Mouse (Mus musculus): ENCODE results near the gene Rbbp8nl. TPM values are rescaled to one million over a fixed set of nuclear protein-coding genes. Genes with fewer than 3 reads are reported as not detected.

The Rbbp8nl gene
- total and polyA plus RNA-seq, 3 experiments = not detected

GRCm38 (mm10) chr2:180267955-180268354, 21.7 kb downstream of the Rbbp8nl start:
- Histone ChIP-seq H3K27ac (ENCODE audit: control insufficient read depth, low read depth, low read length) (no peak overlapping the region), H3K4me1 (ENCODE audit: control insufficient read depth in 1 of 2, insufficient read depth in 2 of 2, low read length in 2 of 2) (peaks cover 0 to 3% of the 10 kb centered on the region in 2 experiments; a peak in 2 of 4 replicates), H3K9ac (ENCODE audit: control insufficient read depth, low read depth, low read length, poor library complexity, severe bottlenecking) (no peak overlapping the region), H3K36me3 (ENCODE audit: control insufficient read depth in 1 of 2, insufficient read depth in 2 of 2, low read length in 2 of 2) (peaks cover 0 to 1% of the 10 kb centered on the region in 2 experiments; a peak in 1 of 4 replicates), H3K9me3 (replicated peaks; ENCODE audit: insufficient read depth, low read length) (no peaks in the 10 kb centered on the region), H3K79me2 (ENCODE audit: control insufficient read depth, insufficient read depth, low read length, poor library complexity) (peaks cover 6% of the 10 kb centered on the region), H3K4me3 (ENCODE audit: control insufficient read depth in 1 of 2, insufficient read depth in 1 of 2, low read depth in 2 of 2, low read length in 2 of 2) (no peak overlapping the region), H3K27me3 (ENCODE audit: control insufficient read depth in 1 of 2, insufficient read depth in 2 of 2, low read length in 2 of 2) (no peaks in the 10 kb centered on the region)
- no peak for DNase-seq (ENCODE audit: low read depth, low spot score)
- TF ChIP-seq NELFE (IDR thresholded peaks at IDR 0.05; ENCODE audit: low read depth, low read length) (no peak), MYC (IDR thresholded peaks at IDR 0.05; ENCODE audit: low read depth, low read length) (no peak), SIN3A (IDR thresholded peaks at IDR 0.05; ENCODE audit: low read length) (no peak), GABPA (IDR thresholded peaks at IDR 0.05; ENCODE audit: low read depth, low read length) (no peak)

DNA sequence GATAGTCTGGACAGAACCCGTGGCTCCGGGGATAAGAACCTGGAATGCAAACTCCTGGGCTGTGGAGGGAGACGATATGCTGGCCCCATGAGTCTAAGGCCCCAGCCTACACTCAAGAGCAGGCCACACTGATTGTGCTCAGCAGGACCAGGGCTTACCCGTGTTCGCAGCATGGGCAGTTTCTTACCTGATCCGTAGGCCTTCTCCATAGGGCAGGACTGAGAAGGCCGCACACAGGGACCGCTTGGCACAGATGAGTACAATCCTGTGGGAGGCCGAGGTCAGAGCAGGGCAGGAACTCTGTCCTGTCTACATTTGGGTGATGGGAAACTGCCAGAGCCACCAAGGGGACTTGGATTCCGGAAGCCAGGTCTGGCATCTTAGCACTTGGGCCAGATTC, 26.8 kb downstream of the Rbbp8nl start:
- no peak for DNase-seq (ENCODE audit: low read depth, low spot score)
- Histone ChIP-seq H3K36me3 (ENCODE audit: control insufficient read depth in 1 of 2, insufficient read depth in 2 of 2, low read length in 2 of 2) (peaks cover 5 to 9% of the 10 kb centered on the region in 2 experiments), H3K4me3 (ENCODE audit: control insufficient read depth in 1 of 2, insufficient read depth in 1 of 2, low read depth in 2 of 2, low read length in 2 of 2) (no peak overlapping the region)

DNA sequence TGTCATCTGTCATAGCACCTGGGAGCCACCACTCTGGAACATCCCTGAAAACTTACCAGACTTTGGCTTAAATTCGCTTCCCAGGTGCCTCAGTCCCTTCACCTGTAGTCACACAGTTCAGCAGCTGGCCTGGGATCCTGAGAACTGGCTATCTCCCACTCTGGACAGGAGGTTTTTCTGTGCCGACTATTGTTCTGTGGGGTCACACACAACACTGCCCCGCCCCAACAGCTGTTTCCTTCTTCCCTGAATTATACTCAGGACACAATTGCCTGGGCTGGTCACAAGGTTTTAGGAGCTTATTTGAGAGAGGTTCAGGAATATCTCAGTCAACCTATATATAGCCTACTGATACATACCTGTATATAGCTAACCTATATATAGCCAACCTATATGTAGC, 27.2 kb downstream of the Rbbp8nl start:
- DNase-seq (ENCODE audit: low read depth, low spot score) = no peak
- H3K4me3 ChIP-seq (ENCODE audit: control insufficient read depth in 1 of 2, insufficient read depth in 1 of 2, low read depth in 2 of 2, low read length in 2 of 2) = no peak overlapping the region
- no peaks in the 10 kb centered on the region for H3K9me3 ChIP-seq (replicated peaks; ENCODE audit: insufficient read depth, low read length)
- no peaks in the 10 kb centered on the region for H3K27me3 ChIP-seq (ENCODE audit: control insufficient read depth in 1 of 2, insufficient read depth in 2 of 2, low read length in 2 of 2)
- no peak overlapping the region for H3K27ac ChIP-seq (ENCODE audit: control insufficient read depth, low read depth, low read length)
- no peaks in the 10 kb centered on the region; a peak in 1 of 4 replicates for H3K4me1 ChIP-seq (ENCODE audit: control insufficient read depth in 1 of 2, insufficient read depth in 2 of 2, low read length in 2 of 2)
- TF ChIP-seq TBP (IDR thresholded peaks at IDR 0.05; ENCODE audit: low read depth, low read length) (no peak), GATA1 (IDR thresholded peaks at IDR 0.05; ENCODE audit: low read depth, low read length) (no peak), POLR2AphosphoS2 (IDR thresholded peaks at IDR 0.05; ENCODE audit: low read length) (no peak), USF2 (IDR thresholded peaks at IDR 0.05; ENCODE audit: borderline replicate concordance in 1 of 2, insufficient read depth in 1 of 2, low read depth in 1 of 2, low read length in 2 of 2) (no peak), MAX (IDR thresholded peaks at IDR 0.05; ENCODE audit: low read length) (no peak), BHLHE40 (IDR thresholded peaks at IDR 0.05; ENCODE audit: borderline replicate concordance, low read depth, low read length) (no peak), SIN3A (IDR thresholded peaks at IDR 0.05; ENCODE audit: low read length) (no peak), POLR2A (IDR thresholded peaks at IDR 0.05; ENCODE audit: control insufficient read depth in 1 of 2, insufficient read depth in 1 of 2, low read depth in 1 of 2, low read length in 2 of 2, poor library complexity in 1 of 2) (no peak), CTCF (IDR thresholded peaks at IDR 0.05 in 2 of 3, conservative IDR thresholded peaks at IDR 0.05 in 1 of 3; ENCODE audit: control insufficient read depth in 1 of 3, insufficient read depth in 1 of 3, low read depth in 2 of 3, low read length in 3 of 3, poor library complexity in 1 of 3, severe bottlenecking in 1 of 3) (no peak)
- H3K9ac ChIP-seq (ENCODE audit: control insufficient read depth, low read depth, low read length, poor library complexity, severe bottlenecking) = no peak overlapping the region
- peaks cover 6 to 9% of the 10 kb centered on the region in 2 experiments for H3K36me3 ChIP-seq (ENCODE audit: control insufficient read depth in 1 of 2, insufficient read depth in 2 of 2, low read length in 2 of 2)
- peaks cover 13% of the 10 kb centered on the region for H3K79me2 ChIP-seq (ENCODE audit: control insufficient read depth, insufficient read depth, low read length, poor library complexity)

More for the DNA sequence above, 26.8 kb downstream of the Rbbp8nl start:
- Histone ChIP-seq H3K9ac (ENCODE audit: control insufficient read depth, low read depth, low read length, poor library complexity, severe bottlenecking) (no peak overlapping the region), H3K79me2 (ENCODE audit: control insufficient read depth, insufficient read depth, low read length, poor library complexity) (peaks cover 8% of the 10 kb centered on the region), H3K9me3 (replicated peaks; ENCODE audit: insufficient read depth, low read length) (no peaks in the 10 kb centered on the region), H3K27ac (ENCODE audit: control insufficient read depth, low read depth, low read length) (no peak overlapping the region), H3K4me1 (ENCODE audit: control insufficient read depth in 1 of 2, insufficient read depth in 2 of 2, low read length in 2 of 2) (no peaks in the 10 kb centered on the region; a peak in 1 of 4 replicates), H3K27me3 (ENCODE audit: control insufficient read depth in 1 of 2, insufficient read depth in 2 of 2, low read length in 2 of 2) (no peaks in the 10 kb centered on the region)
- TF ChIP-seq MYB (IDR thresholded peaks at IDR 0.05; ENCODE audit: low read depth, low read length) = no peak
- TF ChIP-seq TCF12 (IDR thresholded peaks at IDR 0.05; ENCODE audit: low read depth, low read length) = no peak
- TF ChIP-seq POLR2AphosphoS5 (IDR thresholded peaks at IDR 0.05; ENCODE audit: borderline replicate concordance, low read depth, low read length) = no peak
- no peak for TF ChIP-seq UBTF (IDR thresholded peaks at IDR 0.05; ENCODE audit: borderline replicate concordance, insufficient read depth, low read depth, low read length)
- TF ChIP-seq GATA1 (IDR thresholded peaks at IDR 0.05; ENCODE audit: low read depth, low read length) = no peak
- TF ChIP-seq MAX (IDR thresholded peaks at IDR 0.05; ENCODE audit: low read length) = no peak
- TF ChIP-seq CHD2 (IDR thresholded peaks at IDR 0.05; ENCODE audit: low read length) = no peak
- no peak for TF ChIP-seq ZKSCAN1 (IDR thresholded peaks at IDR 0.05; ENCODE audit: low read depth, low read length)
- TF ChIP-seq ETS1 (IDR thresholded peaks at IDR 0.05; ENCODE audit: low read depth, low read length) = no peak
- TF ChIP-seq RCOR1 (IDR thresholded peaks at IDR 0.05; ENCODE audit: low read depth, low read length) = no peak
- no peak for TF ChIP-seq E2F4 (IDR thresholded peaks at IDR 0.05; ENCODE audit: borderline replicate concordance, low read depth, low read length)
- TF ChIP-seq HCFC1 (IDR thresholded peaks at IDR 0.05; ENCODE audit: low read depth, low read length) = no peak
- TF ChIP-seq BHLHE40 (IDR thresholded peaks at IDR 0.05; ENCODE audit: borderline replicate concordance, low read depth, low read length) = no peak
- TF ChIP-seq MAFK (IDR thresholded peaks at IDR 0.05; ENCODE audit: borderline replicate concordance, low read depth, low read length) = no peak
- no peak for TF ChIP-seq USF2 (IDR thresholded peaks at IDR 0.05; ENCODE audit: borderline replicate concordance in 1 of 2, insufficient read depth in 1 of 2, low read depth in 1 of 2, low read length in 2 of 2)
